Comparison of ENCODE assay signal across 19 mouse cellular contexts in genomic region chr6:6586313-6586712, GRCm38 (mm10). TPM values are rescaled to one million over a fixed set of nuclear protein-coding genes. Genes with fewer than 3 reads are reported as not detected.
DNase-seq lines count a peak whose midpoint lies in the region.
"Had no signal": no experiment of that assay in that cellular context is flagged by ENCODE, and none has a peak within 500 bp of the region (broad histone marks: within the 10 kb centered on the region; RNA-seq: fewer than 3 reads in every experiment).

No protein-coding gene starts in this region.

- DNase-seq in heart, adult 11 months, result peak; percentile 18
- DNase-seq in heart, postnatal 25 days (ENCODE audit: low spot score), result no peak
- DNase-seq in ovary, postnatal 14 days (ENCODE audit: low spot score), result peak; percentile 22
- no peak for DNase-seq in ovary, postnatal 10 days (ENCODE audit: low spot score)
- DNase-seq in adrenal gland, adult 8-10 months, result peak; percentile 25
- DNase-seq in fat pad, adult 2 months (ENCODE audit: extremely low read depth, low read depth, low spot score), result peak; percentile 46
- no peak for DNase-seq in midbrain, embryonic 10.5 days (ENCODE audit: low spot score)
- no peak for DNase-seq in retina, postnatal 1 day
- DNase-seq: cerebellum, adult 2 months; gastrocnemius, postnatal 36 days; heart, postnatal 10 days; kidney, adult 9 months; kidney, postnatal 4 days; thymus, postnatal 25 days had no signal

- no peaks in the 10 kb centered on the region for H3K9me3 ChIP-seq in midbrain, embryonic 10.5 days (replicated peaks)
- H3K9me3 ChIP-seq: hindbrain, embryonic 13.5 days; intestine, embryonic 15.5 days; limb, embryonic 13.5 days; neural tube, embryonic 12.5 days had no signal

- no peaks in the 10 kb centered on the region for H3K4me1 ChIP-seq in midbrain, embryonic 10.5 days
- H3K4me1 ChIP-seq: hindbrain, embryonic 13.5 days; intestine, embryonic 15.5 days; limb, embryonic 13.5 days; neural tube, embryonic 12.5 days had no signal

- H3K27ac ChIP-seq in midbrain, embryonic 10.5 days (replicated peaks), result no peak overlapping the region
- H3K27ac ChIP-seq: hindbrain, embryonic 13.5 days; intestine, embryonic 15.5 days; limb, embryonic 13.5 days; liver, embryonic 14.5 days; neural tube, embryonic 12.5 days had no signal

- H3K36me3 ChIP-seq in midbrain, embryonic 10.5 days, result no peaks in the 10 kb centered on the region
- H3K36me3 ChIP-seq: hindbrain, embryonic 13.5 days; intestine, embryonic 15.5 days; limb, embryonic 13.5 days; neural tube, embryonic 12.5 days had no signal

- 84% methylated on average over 2 of the region's 2 CpGs for WGBS in midbrain, embryonic 10.5 days

- H3K4me3 ChIP-seq in midbrain, embryonic 10.5 days, result no peak overlapping the region
- H3K4me3 ChIP-seq: hindbrain, embryonic 13.5 days; intestine, embryonic 15.5 days; limb, embryonic 13.5 days; neural tube, embryonic 12.5 days had no signal

- intact Hi-C loops in heart, postnatal 25 days (cut with DNase I), result no loop called here

- H3K27me3 ChIP-seq in midbrain, embryonic 10.5 days (ENCODE audit: low read depth, poor library complexity, severe bottlenecking), result no peaks in the 10 kb centered on the region
- H3K27me3 ChIP-seq: hindbrain, embryonic 13.5 days; intestine, embryonic 15.5 days; limb, embryonic 13.5 days; neural tube, embryonic 12.5 days had no signal

RNA-seq across cellular contexts. Expression of gene Sem1, which starts 7.8 kb away (rescaled TPM):
- 100 to 1,000 TPM in 1 of 2 experiments, 10 to 100 TPM in 1; 96.2 to 105 TPM for total RNA-seq in heart, postnatal 25 days (2021)
- 10 to 100 TPM; 60.0 to 79.9 (median 66.5) TPM for total RNA-seq in adrenal gland, adult 8-10 months (2022)
- polyA plus RNA-seq in midbrain, embryonic 10.5 days (2016; fragmentation: Nextera tagmentation; extraction: Ambion mirVana), result 229 and 237 TPM in 2 replicates

Comparison
In these comparisons a context has a peak if more than half of its experiments do, and no peak if none do; other contexts are left out.
1. DNase-seq: peak in heart, adult 11 months (single experiment), ovary, postnatal 14 days (single experiment), adrenal gland, adult 8-10 months (single experiment) and fat pad, adult 2 months (single experiment); none in heart, postnatal 25 days (single experiment), ovary, postnatal 10 days (single experiment), midbrain, embryonic 10.5 days (single experiment) and retina, postnatal 1 day (single experiment).